8 mouse cellular contexts compared by ENCODE assay signal in genomic region chr17:26941841-26942570, GRCm38 (mm10). TPM values are rescaled to one million over a fixed set of nuclear protein-coding genes. Genes with fewer than 3 reads are reported as not detected.
A peak's percentile ranks its signal among the peaks of the same experiment; 100 is the strongest.
DNase-seq lines count a peak whose midpoint lies in the region; ATAC-seq and TF ChIP-seq lines count a peak whose summit lies in the region.

No protein-coding gene starts in this region.

- intact Hi-C loops in heart, postnatal 10 days (cut with DNase I), result no loop called here

- no peaks in the 10 kb centered on the region for H3K27me3 ChIP-seq in heart, embryonic 16.5 days (ENCODE audit: control insufficient read depth, insufficient read depth, low read length)
- H3K27me3 ChIP-seq in hindbrain, embryonic 12.5 days, result no peaks in the 10 kb centered on the region
- H3K27me3 ChIP-seq in midbrain, embryonic 14.5 days (ENCODE audit: control insufficient read depth, insufficient read depth, low read length), result no peaks in the 10 kb centered on the region

- TF ChIP-seq POLR2A in bone marrow macrophage, adult 2 months (IDR thresholded peaks at IDR 0.05; ENCODE audit: borderline replicate concordance, low read depth, low read length), result no peak

- WGBS in heart, embryonic 16.5 days, result 16% methylated on average over 3 of the region's 4 CpGs
- WGBS in hindbrain, embryonic 12.5 days, result 2% methylated on average over 4 of the region's 4 CpGs
- WGBS in midbrain, embryonic 14.5 days, result 3% methylated on average over 4 of the region's 4 CpGs

- no peaks in the 10 kb centered on the region for H3K9me3 ChIP-seq in heart, embryonic 16.5 days (replicated peaks; ENCODE audit: control insufficient read depth, low read length)
- H3K9me3 ChIP-seq in hindbrain, embryonic 12.5 days (replicated peaks), result no peaks in the 10 kb centered on the region
- H3K9me3 ChIP-seq in midbrain, embryonic 14.5 days (ENCODE audit: control insufficient read depth, low read length), result no peaks in the 10 kb centered on the region

- H3K27ac ChIP-seq in heart, embryonic 16.5 days (ENCODE audit: low read length), result no peak overlapping the region
- H3K27ac ChIP-seq in bone marrow macrophage, adult 2 months (ENCODE audit: insufficient read depth, low read depth, low read length), result peak overlapping the region; percentile 59
- peak overlapping the region; percentile 98 for H3K27ac ChIP-seq in hindbrain, embryonic 12.5 days
- H3K27ac ChIP-seq in midbrain, embryonic 14.5 days (replicated peaks; ENCODE audit: low read depth, low read length), result peak overlapping the region; percentile 98

- no peak for DNase-seq in heart, postnatal 10 days
- peak; percentile 40 for DNase-seq in midbrain, embryonic 14.5 days
- DNase-seq in testis, postnatal 10 days (ENCODE audit: low spot score), result no peak
- DNase-seq in thymus, postnatal 10 days (ENCODE audit: low spot score in 2 of 2), result no peak
- DNase-seq in B cell, adult 2 months, result no peak

- peak overlapping the region; percentile 82 for H3K4me2 ChIP-seq in heart, embryonic 16.5 days (ENCODE audit: low read depth, low read length)
- H3K4me2 ChIP-seq in hindbrain, embryonic 12.5 days (replicated peaks), result peak overlapping the region; percentile 82
- H3K4me2 ChIP-seq in midbrain, embryonic 14.5 days (ENCODE audit: low read length), result peak overlapping the region; percentile 67

- peak overlapping the region; percentile 65 for H3K9ac ChIP-seq in heart, embryonic 16.5 days (ENCODE audit: low read length)
- H3K9ac ChIP-seq in hindbrain, embryonic 12.5 days, result peak overlapping the region; percentile 88
- H3K9ac ChIP-seq in midbrain, embryonic 14.5 days (replicated peaks; ENCODE audit: low read length), result peak overlapping the region; percentile 75

- H3K36me3 ChIP-seq in heart, embryonic 16.5 days (ENCODE audit: control insufficient read depth, insufficient read depth), result no peaks in the 10 kb centered on the region
- 0 out of 2 replicates have a peak, but pooled peaks cover 3% of the 10 kb centered on the region for H3K36me3 ChIP-seq in hindbrain, embryonic 12.5 days
- H3K36me3 ChIP-seq in midbrain, embryonic 14.5 days (ENCODE audit: control insufficient read depth, insufficient read depth, low read length), result peaks cover 4% of the 10 kb centered on the region

- peaks cover 32% of the 10 kb centered on the region for H3K4me1 ChIP-seq in heart, embryonic 16.5 days (ENCODE audit: control insufficient read depth, insufficient read depth, low read length)
- peaks cover 18% of the 10 kb centered on the region for H3K4me1 ChIP-seq in bone marrow macrophage, adult 2 months (ENCODE audit: control insufficient read depth, insufficient read depth, low read length)
- H3K4me1 ChIP-seq in hindbrain, embryonic 12.5 days, result peaks cover 63% of the 10 kb centered on the region
- H3K4me1 ChIP-seq in midbrain, embryonic 14.5 days (ENCODE audit: control insufficient read depth, insufficient read depth, low read length), result peaks cover 54% of the 10 kb centered on the region

- no peak for TF ChIP-seq CTCF in bone marrow macrophage, adult 2 months (IDR thresholded peaks at IDR 0.05; ENCODE audit: low read depth, low read length)

- H3K4me3 ChIP-seq in heart, embryonic 16.5 days (ENCODE audit: low read length), result peak overlapping the region; percentile 49
- no peak overlapping the region for H3K4me3 ChIP-seq in bone marrow macrophage, adult 2 months (ENCODE audit: insufficient read depth, low read length)
- H3K4me3 ChIP-seq in hindbrain, embryonic 12.5 days, result peak overlapping the region; percentile 56
- peak overlapping the region; percentile 49 for H3K4me3 ChIP-seq in midbrain, embryonic 14.5 days (replicated peaks; ENCODE audit: low read depth, low read length)

- no peak for ATAC-seq in heart, embryonic 16.5 days (replicated peaks; ENCODE audit: extremely low read depth, insufficient read depth, low FRiP score)
- ATAC-seq in hindbrain, embryonic 12.5 days (ENCODE audit: low FRiP score), result no peak
- no peak for ATAC-seq in midbrain, embryonic 14.5 days (ENCODE audit: low FRiP score, low TSS enrichment)

RNA-seq across cellular contexts. Expression of gene Syngap1, which starts 1.0 kb away (rescaled TPM):
- 1.2 and 1.3 TPM in 2 replicates for polyA plus RNA-seq in heart, embryonic 16.5 days (2015; fragmentation: Nextera tagmentation; extraction: Ambion mirVana)
- 10 to 100 TPM in 1 of 2 experiments, 1 to 10 TPM in 1; 9.3 to 10.8 TPM for total RNA-seq in heart, postnatal 10 days (2021)
- 2.4 and 3.5 TPM in 2 replicates for polyA plus RNA-seq in bone marrow macrophage, adult 2 months (2012; ENCODE audit: insufficient read depth, insufficient read length, missing spikeins)
- 4.2 and 4.4 TPM in 2 replicates for polyA plus RNA-seq in hindbrain, embryonic 12.5 days (2016; fragmentation: Nextera tagmentation; extraction: Ambion mirVana)
- 5.5 and 9.7 TPM in 2 replicates for polyA plus RNA-seq in midbrain, embryonic 14.5 days (2014; fragmentation: Nextera tagmentation; extraction: Ambion mirVana)

RNA-seq across cellular contexts. Expression of gene Cuta, which starts 2.6 kb away (rescaled TPM):
- 163 and 169 TPM in 2 replicates for polyA plus RNA-seq in heart, embryonic 16.5 days (2015; fragmentation: Nextera tagmentation; extraction: Ambion mirVana)
- total RNA-seq in heart, postnatal 10 days (2021), result 100 to 1,000 TPM; 102 to 105 TPM
- 120 and 134 TPM in 2 replicates for polyA plus RNA-seq in bone marrow macrophage, adult 2 months (2012; ENCODE audit: insufficient read depth, insufficient read length, missing spikeins)
- polyA plus RNA-seq in hindbrain, embryonic 12.5 days (2016; fragmentation: Nextera tagmentation; extraction: Ambion mirVana), result 131 and 149 TPM in 2 replicates
- polyA plus RNA-seq in midbrain, embryonic 14.5 days (2014; fragmentation: Nextera tagmentation; extraction: Ambion mirVana), result 99.2 and 108 TPM in 2 replicates

RNA-seq across cellular contexts. Expression of gene Phf1, which starts 9.2 kb away (rescaled TPM):
- 7.5 and 8.7 TPM in 2 replicates for polyA plus RNA-seq in heart, embryonic 16.5 days (2015; fragmentation: Nextera tagmentation; extraction: Ambion mirVana)
- total RNA-seq in heart, postnatal 10 days (2021), result 10 to 100 TPM; 10.1 to 12.4 TPM
- polyA plus RNA-seq in bone marrow macrophage, adult 2 months (2012; ENCODE audit: insufficient read depth, insufficient read length, missing spikeins), result 32.1 and 34.3 TPM in 2 replicates
- 14.6 and 15.7 TPM in 2 replicates for polyA plus RNA-seq in hindbrain, embryonic 12.5 days (2016; fragmentation: Nextera tagmentation; extraction: Ambion mirVana)
- 18.2 and 24.0 TPM in 2 replicates for polyA plus RNA-seq in midbrain, embryonic 14.5 days (2014; fragmentation: Nextera tagmentation; extraction: Ambion mirVana)

RNA-seq across cellular contexts. Expression of gene Kifc5b, which starts 25.1 kb away (rescaled TPM):
- 6.2 and 6.9 TPM in 2 replicates for polyA plus RNA-seq in heart, embryonic 16.5 days (2015; fragmentation: Nextera tagmentation; extraction: Ambion mirVana)
- 1 to 10 TPM; 3.9 to 4.1 TPM for total RNA-seq in heart, postnatal 10 days (2021)
- polyA plus RNA-seq in bone marrow macrophage, adult 2 months (2012; ENCODE audit: insufficient read depth, insufficient read length, missing spikeins), result 8.3 and 11.0 TPM in 2 replicates
- polyA plus RNA-seq in hindbrain, embryonic 12.5 days (2016; fragmentation: Nextera tagmentation; extraction: Ambion mirVana), result 5.4 and 5.5 TPM in 2 replicates
- polyA plus RNA-seq in midbrain, embryonic 14.5 days (2014; fragmentation: Nextera tagmentation; extraction: Ambion mirVana), result 1.2 and 2.3 TPM in 2 replicates

RNA-seq across cellular contexts. Expression of gene Zbtb9, which starts 31.0 kb away (rescaled TPM):
- 10.0 and 12.0 TPM in 2 replicates for polyA plus RNA-seq in heart, embryonic 16.5 days (2015; fragmentation: Nextera tagmentation; extraction: Ambion mirVana)
- total RNA-seq in heart, postnatal 10 days (2021), result 1 to 10 TPM; 2.7 to 4.9 TPM
- 10.4 TPM in 2 replicates for polyA plus RNA-seq in bone marrow macrophage, adult 2 months (2012; ENCODE audit: insufficient read depth, insufficient read length, missing spikeins)
- 19.4 and 19.7 TPM in 2 replicates for polyA plus RNA-seq in hindbrain, embryonic 12.5 days (2016; fragmentation: Nextera tagmentation; extraction: Ambion mirVana)
- polyA plus RNA-seq in midbrain, embryonic 14.5 days (2014; fragmentation: Nextera tagmentation; extraction: Ambion mirVana), result 8.7 and 11.3 TPM in 2 replicates
